Mouse (Mus musculus) C2C12 (cell line): ENCODE data around the gene Lrrc25. TPM values are rescaled to one million over a fixed set of nuclear protein-coding genes. Genes with fewer than 3 reads are reported as not detected.

Source experiments
- H3K27me3 ChIP-seq: one replicate; pipeline ENCODE4 v1.6.1; 2011; ENCODE audit not compliant: control insufficient read depth, insufficient read depth, insufficient read length
- H3K36me3 ChIP-seq: one replicate; pipeline ENCODE4 v1.6.1; 2011; ENCODE audit not compliant: control insufficient read depth, insufficient read depth
- H3K4me3 ChIP-seq: one replicate; pipeline ENCODE4 v1.5.1; 2011; ENCODE audit warnings: mild to moderate bottlenecking, control low read depth; ENCODE audit not compliant: poor library complexity, insufficient read depth, severe bottlenecking
- H3K79me2 ChIP-seq: one replicate; pipeline ENCODE4 v1.6.1; 2011; ENCODE audit not compliant: control insufficient read depth, insufficient read depth
- H3K79me3 ChIP-seq: one replicate; pipeline ENCODE4 v1.6.1; 2011; ENCODE audit warnings: low read depth, control low read depth
- H3ac ChIP-seq: one replicate; pipeline ENCODE3; 2011; ENCODE audit warnings: low read depth; ENCODE audit not compliant: control insufficient read depth, insufficient read length
- CEBPB ChIP-seq: IDR thresholded peaks from one replicate; pipeline ENCODE4 v1.6.1; 2011; ENCODE audit warnings: low read depth, mild to moderate bottlenecking, control low read depth, moderate library complexity
- CTCF ChIP-seq: IDR thresholded peaks from one replicate; pipeline ENCODE4 v1.5.1; 2011; ENCODE audit not compliant: control insufficient read depth, insufficient read depth, insufficient read length
- FOSL1 ChIP-seq: IDR thresholded peaks from one replicate; pipeline ENCODE4 v1.8.0; 2011; ENCODE audit warnings: mild to moderate bottlenecking, low read length; ENCODE audit not compliant: poor library complexity, insufficient read depth, severe bottlenecking
- MAX ChIP-seq: IDR thresholded peaks from one replicate; pipeline ENCODE4 v1.6.1; 2011; ENCODE audit warnings: mild to moderate bottlenecking, control low read depth
- MYOD1 ChIP-seq: IDR thresholded peaks from one replicate; pipeline ENCODE4 v1.6.1; 2011; ENCODE audit warnings: low read depth; ENCODE audit not compliant: control insufficient read depth, insufficient read length
- MYOG ChIP-seq: IDR thresholded peaks from one replicate; pipeline ENCODE4 v1.6.1; 2011; ENCODE audit not compliant: control insufficient read depth, insufficient read length; ENCODE audit errors: extremely low read depth
- USF1 ChIP-seq: IDR thresholded peaks from one replicate; pipeline ENCODE4 v1.6.1; 2011; ENCODE audit warnings: low read depth, mild to moderate bottlenecking, control low read depth, moderate library complexity
- polyA plus RNA-seq: library from polyadenylated mRNA; unstranded; fragments of >200 nt; fragmentation: generic; extraction: Trizol; gene quantifications from one replicate; pipeline ENCODE4 v1.2.1, GENCODE M21; 2012; ENCODE audit warnings: missing spikeins

Gene Lrrc25
- polyA plus RNA-seq, 1 experiment: not detected

GRCm38 (mm10) chr8:70597417-70598272, 18.3 kb upstream of the Lrrc25 start:
- Histone ChIP-seq H3K79me3 (peaks cover 1% of the 10 kb centered on the region), H3K79me2 (no peaks in the 10 kb centered on the region), H3K27me3 (no peaks in the 10 kb centered on the region), H3ac (no peak overlapping the region), H3K36me3 (peaks cover 41% of the 10 kb centered on the region), H3K4me3 (no peak overlapping the region)
- no peak for TF ChIP-seq MYOG
- no peak for TF ChIP-seq MYOD1
- TF ChIP-seq MAX: no peak
- TF ChIP-seq FOSL1: no peak
- TF ChIP-seq CTCF: no peak
- TF ChIP-seq USF1: no peak
- TF ChIP-seq CEBPB: no peak

- Histone ChIP-seq H3K79me2 (no peaks in the 10 kb centered on the region), H3K79me3 (peaks cover 5% of the 10 kb centered on the region), H3K4me3 (no peak overlapping the region), H3ac (no peak overlapping the region), H3K36me3 (peaks cover 46% of the 10 kb centered on the region), H3K27me3 (no peaks in the 10 kb centered on the region)
- TF ChIP-seq MYOG (no peak), FOSL1 (no peak), CEBPB (no peak), USF1 (no peak), MAX (no peak), CTCF (no peak), MYOD1 (no peak)
Measured at GRCm38 (mm10) chr8:70598283-70598682, 17.7 kb upstream of the Lrrc25 start.

- H3K4me3 ChIP-seq: no peak overlapping the region
- peaks cover 5% of the 10 kb centered on the region for H3K79me3 ChIP-seq
- no peaks in the 10 kb centered on the region for H3K79me2 ChIP-seq
- TF ChIP-seq CTCF (no peak), MAX (no peak), CEBPB (no peak), MYOD1 (no peak), MYOG (no peak), USF1 (no peak), FOSL1 (no peak)
- no peaks in the 10 kb centered on the region for H3K27me3 ChIP-seq
- H3ac ChIP-seq: no peak overlapping the region
- peaks cover 46% of the 10 kb centered on the region for H3K36me3 ChIP-seq
Measured at GRCm38 (mm10) chr8:70598722-70599121, 17.2 kb upstream of the Lrrc25 start.

- no peak for TF ChIP-seq CEBPB
- no peak for TF ChIP-seq MYOD1
- TF ChIP-seq FOSL1: no peak
- TF ChIP-seq USF1: no peak
- no peak for TF ChIP-seq CTCF
- TF ChIP-seq MAX: no peak
- TF ChIP-seq MYOG: no peak
- Histone ChIP-seq H3K4me3 (no peak overlapping the region), H3K79me3 (peaks cover 5% of the 10 kb centered on the region), H3K27me3 (no peaks in the 10 kb centered on the region), H3K36me3 (peaks cover 46% of the 10 kb centered on the region), H3ac (no peak overlapping the region), H3K79me2 (peaks cover 9% of the 10 kb centered on the region)
Measured at GRCm38 (mm10) chr8:70599507-70600290, 16.3 kb upstream of the Lrrc25 start.

GRCm38 (mm10) chr8:70600473-70601270, 15.3 kb upstream of the Lrrc25 start:
- no peak overlapping the region for H3K4me3 ChIP-seq
- H3K36me3 ChIP-seq: peaks cover 39% of the 10 kb centered on the region
- TF ChIP-seq USF1 (no peak), CEBPB (no peak)

More at GRCm38 (mm10) chr8:70600473-70601270, 15.3 kb upstream of the Lrrc25 start:
- H3ac ChIP-seq: no peak overlapping the region
- peaks cover 5% of the 10 kb centered on the region for H3K79me3 ChIP-seq
- H3K27me3 ChIP-seq: no peaks in the 10 kb centered on the region
- H3K79me2 ChIP-seq: peaks cover 19% of the 10 kb centered on the region
